Mouse (Mus musculus): Measurements from ENCODE around the gene Rpa1.

- no peak for TF ChIP-seq CTCF (conservative IDR thresholded peaks at IDR 0.05 in 1 of 2, IDR thresholded peaks at IDR 0.05 in 1 of 2; ENCODE audit: low read depth in 2 of 2, low read length in 2 of 2)
- TF ChIP-seq TBP (conservative IDR thresholded peaks at IDR 0.05; ENCODE audit: low read depth, low read length): no peak
- no peak for TF ChIP-seq USF1 (IDR thresholded peaks at IDR 0.05; ENCODE audit: low read depth, low read length)
- no peak for TF ChIP-seq POLR2A (IDR thresholded peaks at IDR 0.05; ENCODE audit: low read depth, low read length)
- no peak for TF ChIP-seq E2F4 (IDR thresholded peaks at IDR 0.05; ENCODE audit: insufficient replicate concordance, low read depth, low read length)
- no peak for TF ChIP-seq EP300 (IDR thresholded peaks at IDR 0.05; ENCODE audit: low read length)
- TF ChIP-seq ZNF384 (IDR thresholded peaks at IDR 0.05; ENCODE audit: low read depth, low read length): no peak
- TF ChIP-seq ZKSCAN1 (IDR thresholded peaks at IDR 0.05; ENCODE audit: borderline replicate concordance, low read depth, low read length): no peak
- no peak for TF ChIP-seq JUN (IDR thresholded peaks at IDR 0.05; ENCODE audit: insufficient read depth, low read depth, low read length)
- TF ChIP-seq SIN3A (IDR thresholded peaks at IDR 0.05; ENCODE audit: low read length): no peak
- TF ChIP-seq MAX (IDR thresholded peaks at IDR 0.05; ENCODE audit: low read length): no peak
These were observed 88.0 kb downstream of the Rpa1 start for GRCm38 (mm10) chr11:75259996-75260561.
